Mouse (Mus musculus) layer of hippocampus, postnatal 36 days (tissue): Measurements from ENCODE around the gene Slc17a7. TPM values are rescaled to one million over a fixed set of nuclear protein-coding genes. Genes with fewer than 3 reads are reported as not detected.
"Not testable (repeated sequence)": the region's sequence is repeated elsewhere in the genome, so short reads cannot be mapped to it uniquely, and the experiment has no call there.

Source experiments
- DNase-seq, 2 experiments: peaks; one replicate each; pipeline ENCODE4 v3.0.0; 2022
- total RNA-seq, 2 experiments: library from RNA; stranded (reverse); gene quantifications; 2 replicates each; pipeline ENCODE4 v1.2.3; 2021

The Slc17a7 gene
- total RNA-seq, 2 experiments from 2014 or later: 1,360 to 1,418 TPM

DNA sequence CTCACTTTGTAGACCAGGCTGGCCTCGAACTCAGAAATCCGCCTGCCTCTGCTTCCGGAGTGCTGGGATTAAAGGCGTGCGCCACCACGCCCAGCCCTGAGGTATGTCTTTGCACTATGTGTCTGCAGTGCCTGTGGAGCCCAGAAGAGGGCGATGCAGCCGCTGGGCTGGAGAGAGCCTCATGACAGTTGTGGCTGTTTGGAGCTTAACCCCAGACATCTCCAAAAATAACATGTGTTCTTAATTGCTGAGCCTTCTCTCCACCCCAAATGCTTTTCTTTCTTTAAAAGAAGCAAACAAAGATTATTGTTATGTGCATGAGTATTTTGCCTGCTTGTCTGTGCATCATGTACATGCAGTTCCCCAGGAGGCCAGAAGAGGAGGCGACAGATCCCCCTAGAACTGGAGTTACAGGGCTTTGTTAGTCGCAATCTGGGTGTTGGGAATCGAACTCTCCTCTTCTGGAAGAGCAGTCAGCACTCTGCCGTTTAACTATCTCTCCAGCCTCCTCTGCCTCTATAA lies 8.7 kb upstream of the Slc17a7 start:
- DNase-seq: no peak

DNA sequence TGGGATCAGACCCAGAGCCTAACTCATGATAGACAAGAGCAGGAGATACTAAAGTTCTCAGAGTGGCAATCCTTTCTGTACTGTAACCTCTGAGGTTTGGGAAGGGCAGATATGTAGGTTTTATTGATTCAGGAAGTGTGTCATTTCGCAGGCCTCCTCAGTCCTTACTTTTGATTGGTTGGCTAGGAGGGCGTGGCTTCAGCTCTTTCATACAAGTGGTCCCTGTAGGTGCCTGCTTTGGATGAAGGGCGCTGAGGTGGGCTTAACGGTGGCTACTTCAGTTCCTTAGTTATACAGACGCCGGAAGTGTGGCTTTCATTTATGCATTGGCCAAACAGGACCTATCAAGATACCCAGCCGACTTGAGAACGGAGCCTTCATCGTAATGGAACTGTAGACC lies 8.2 kb upstream of the Slc17a7 start:
- no peak for DNase-seq

DNA sequence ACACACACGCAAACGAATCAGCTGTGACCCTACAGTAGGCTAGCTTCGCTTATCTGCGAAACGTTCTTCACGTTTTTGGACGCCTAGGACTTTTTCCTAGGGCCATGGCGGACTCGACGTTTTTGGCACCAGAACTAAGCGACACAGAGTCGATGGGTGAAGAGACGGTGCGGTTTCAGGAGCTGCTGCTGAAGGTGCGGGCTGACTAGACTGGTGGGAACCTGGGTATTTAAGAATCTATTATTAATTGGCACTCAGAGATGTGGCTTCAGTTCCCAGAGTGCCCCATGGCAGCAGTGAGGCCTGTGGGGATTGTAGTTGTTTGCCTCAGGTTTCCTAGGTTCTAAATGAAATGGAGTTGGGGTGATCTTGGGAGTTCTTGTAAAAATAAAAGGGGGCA lies 7.5 kb upstream of the Slc17a7 start:
- DNase-seq: no peak

DNA sequence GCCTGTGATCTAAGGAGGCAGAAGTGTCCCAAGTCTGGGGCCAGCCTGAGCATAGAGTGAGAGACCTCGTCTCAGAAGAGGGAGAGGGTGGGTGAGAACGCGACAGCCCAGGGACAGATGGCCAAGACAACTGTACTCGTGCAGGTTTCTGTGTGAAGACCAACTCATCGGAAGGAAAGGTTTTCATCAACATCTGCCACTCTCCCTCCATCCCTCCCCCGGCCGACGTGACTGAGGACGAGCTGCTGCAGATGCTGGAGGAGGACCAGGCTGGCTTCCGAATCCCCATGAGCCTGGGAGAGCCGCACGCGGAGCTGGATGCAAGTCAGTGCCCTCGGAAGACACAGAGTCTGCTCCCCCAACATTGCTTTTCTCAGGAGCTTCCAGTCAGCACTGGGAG lies 6.3 kb upstream of the Slc17a7 start:
- DNase-seq: no peak

DNA sequence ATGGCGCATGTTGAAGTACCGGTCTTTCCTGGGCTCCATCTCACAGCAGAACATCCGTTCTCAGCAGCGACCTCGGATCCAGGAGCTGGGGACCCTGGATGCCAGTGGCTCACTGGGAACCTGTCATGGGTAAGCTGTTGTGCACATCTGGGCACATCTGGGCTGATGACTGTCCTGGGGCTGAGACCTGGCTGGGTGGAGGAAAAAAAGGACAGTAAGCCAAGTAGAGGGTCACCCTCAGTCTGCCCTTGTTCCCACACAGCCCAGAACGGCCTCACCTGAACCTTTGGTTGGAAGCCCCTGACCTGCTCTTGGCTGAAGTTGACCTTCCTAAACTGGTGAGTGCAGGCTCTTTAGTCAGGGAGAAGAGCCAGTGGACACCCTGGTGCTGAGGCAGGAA lies 4.8 kb upstream of the Slc17a7 start:
- no peak for DNase-seq

DNA sequence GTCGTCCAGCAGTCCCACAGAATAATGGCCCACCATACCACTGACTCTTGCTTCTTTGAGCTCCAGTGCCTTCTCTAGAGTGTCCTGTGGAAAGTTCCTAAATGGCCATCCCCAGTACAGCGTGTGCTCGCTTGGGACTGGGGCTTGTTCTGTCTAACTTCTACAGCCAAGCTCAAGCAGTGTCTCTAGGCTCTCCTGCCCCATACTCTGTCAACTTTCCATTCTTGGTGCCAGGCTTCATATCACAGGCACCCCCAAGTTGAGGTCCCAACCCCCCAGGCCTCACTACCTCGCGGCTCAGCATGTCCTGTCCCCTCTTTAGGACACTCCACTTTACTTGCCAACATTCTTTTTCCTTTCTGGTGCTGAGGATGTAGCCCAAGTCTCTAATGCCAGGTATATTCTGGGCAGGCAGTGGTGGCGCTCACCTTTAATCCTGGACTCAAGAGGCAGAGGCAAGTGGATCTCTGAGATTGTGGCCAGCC lies 3.4 kb upstream of the Slc17a7 start:
- no peak for DNase-seq

DNA sequence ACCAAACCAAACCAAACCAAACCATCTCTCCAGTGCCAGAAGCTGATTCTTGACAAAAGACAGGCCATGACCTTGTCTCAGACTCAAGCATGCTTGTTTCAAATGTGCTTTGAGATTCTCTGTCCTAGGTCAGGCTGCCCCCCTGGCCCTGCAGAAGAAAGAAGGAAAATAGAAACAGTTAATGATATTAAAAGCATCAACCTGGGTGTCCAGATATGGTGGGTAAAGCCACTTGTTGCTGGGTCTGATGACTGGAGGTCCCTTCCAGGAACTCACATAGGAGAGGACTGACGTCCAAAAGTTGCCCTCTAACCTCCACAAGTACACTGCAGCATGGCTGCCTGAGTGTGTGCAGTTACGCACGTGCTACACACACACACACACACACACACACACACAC lies 2.9 kb upstream of the Slc17a7 start:
- no peak for DNase-seq

DNA sequence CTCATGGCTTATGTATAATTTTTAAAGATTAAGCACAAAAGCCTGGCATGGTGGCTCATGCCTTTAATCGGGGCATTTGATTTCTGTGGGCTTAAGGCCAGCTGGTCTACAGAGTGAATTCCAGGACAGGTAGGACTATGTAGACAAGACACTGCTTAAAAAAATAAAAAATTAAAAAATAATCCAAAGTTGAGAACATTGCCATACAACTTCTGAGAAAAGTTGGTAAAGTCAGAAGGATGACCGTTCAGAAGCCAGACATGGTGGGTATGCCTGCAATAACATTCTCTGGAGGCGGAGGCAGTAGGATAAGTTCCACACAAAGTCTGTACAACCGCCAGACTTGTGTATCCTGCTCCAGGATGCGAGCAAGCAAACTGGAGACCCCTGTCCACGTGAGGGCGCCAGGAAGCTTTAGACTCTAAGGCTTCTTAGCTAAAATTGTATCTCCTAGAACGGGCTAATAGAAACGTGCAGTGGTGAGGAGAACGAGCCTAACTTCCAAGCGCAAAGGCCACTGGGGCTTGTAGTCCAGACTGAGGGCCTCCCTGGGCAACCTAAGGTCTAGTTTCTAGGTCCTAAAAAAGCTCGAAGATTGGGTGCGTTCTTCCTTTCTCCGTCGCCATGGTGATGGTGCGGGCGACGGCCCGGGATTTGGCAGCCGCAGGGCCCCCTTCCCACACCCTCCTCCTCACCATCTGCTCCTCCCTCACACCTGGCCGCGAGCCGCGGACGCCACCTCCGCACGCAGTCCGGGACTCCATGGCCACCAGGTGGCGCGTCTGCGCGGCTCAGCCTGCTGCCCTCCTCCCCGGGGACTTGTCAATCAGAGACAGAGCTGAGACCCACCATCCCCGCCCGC lies 1.9 kb upstream of the Slc17a7 start:
- DNase-seq: peak; percentile 95 to 96

DNA sequence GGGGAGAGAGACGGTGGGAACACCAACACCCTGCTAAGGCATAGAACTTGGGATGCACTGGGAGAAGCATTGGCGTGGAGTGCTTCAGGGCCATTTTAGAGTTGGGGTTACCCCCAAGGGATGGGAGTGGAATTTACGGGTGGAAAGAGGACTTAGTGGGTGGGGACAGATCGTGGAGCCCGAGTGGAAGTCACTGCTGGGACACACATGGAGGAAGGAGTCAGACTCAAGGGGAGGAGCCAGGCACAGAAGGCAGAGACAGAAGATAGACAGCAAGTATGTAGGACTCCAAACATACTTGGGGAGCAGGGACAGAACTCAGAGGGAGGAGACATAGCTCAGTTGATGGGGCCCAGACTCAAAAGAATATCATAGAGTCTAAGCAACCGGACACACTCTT lies 1.2 kb upstream of the Slc17a7 start:
- DNase-seq: no peak

DNA sequence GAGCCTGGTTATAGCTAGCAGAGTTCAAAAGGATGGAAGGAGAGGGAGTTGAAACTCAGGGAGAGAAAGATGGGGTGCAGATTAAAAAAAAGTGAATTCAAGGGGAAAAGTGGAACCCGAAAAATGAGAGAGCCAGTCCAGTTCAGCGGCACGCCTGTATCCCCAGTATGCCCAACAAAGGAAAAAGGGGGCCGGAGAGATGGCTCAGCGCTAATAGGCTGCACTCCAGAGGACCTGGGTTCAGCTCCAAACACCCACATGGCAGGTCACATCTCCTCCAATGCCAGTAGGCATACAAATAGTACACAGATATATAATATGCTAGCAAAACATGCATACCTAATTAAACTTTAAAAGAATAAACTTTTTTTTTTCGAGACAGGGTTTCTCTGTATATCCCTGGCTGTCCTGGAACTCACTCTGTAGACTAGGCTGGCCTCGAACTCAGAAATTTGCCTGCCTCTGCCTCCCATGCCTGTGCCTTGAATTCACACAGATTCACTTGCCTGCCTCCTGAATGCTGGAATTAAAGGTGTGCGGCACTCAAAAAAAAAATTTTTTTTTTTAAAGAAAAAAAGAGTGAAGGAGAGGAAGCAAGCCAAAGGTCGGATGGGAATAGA lies 643 bp upstream of the Slc17a7 start:
- no peak for DNase-seq

DNA sequence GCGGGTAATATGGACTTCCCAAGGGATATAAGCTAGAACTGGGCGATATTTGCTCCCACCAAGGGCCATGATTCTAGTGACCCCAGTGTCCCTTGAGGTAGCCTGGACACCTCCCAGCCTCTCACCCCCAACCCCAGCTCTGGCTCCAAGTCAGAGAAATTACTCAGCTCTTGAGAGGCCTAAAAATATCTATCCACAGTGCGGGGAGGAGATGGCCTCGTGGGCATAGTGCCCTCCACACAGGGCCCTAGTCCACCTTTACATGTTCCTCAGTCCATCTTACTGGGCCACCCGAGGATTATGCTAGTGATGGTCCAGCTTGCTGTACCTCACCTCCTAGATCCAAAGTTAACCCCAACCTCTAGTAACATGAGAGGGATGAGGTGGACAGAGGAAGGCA lies 1.1 kb downstream of the Slc17a7 start:
- no peak for DNase-seq

DNA sequence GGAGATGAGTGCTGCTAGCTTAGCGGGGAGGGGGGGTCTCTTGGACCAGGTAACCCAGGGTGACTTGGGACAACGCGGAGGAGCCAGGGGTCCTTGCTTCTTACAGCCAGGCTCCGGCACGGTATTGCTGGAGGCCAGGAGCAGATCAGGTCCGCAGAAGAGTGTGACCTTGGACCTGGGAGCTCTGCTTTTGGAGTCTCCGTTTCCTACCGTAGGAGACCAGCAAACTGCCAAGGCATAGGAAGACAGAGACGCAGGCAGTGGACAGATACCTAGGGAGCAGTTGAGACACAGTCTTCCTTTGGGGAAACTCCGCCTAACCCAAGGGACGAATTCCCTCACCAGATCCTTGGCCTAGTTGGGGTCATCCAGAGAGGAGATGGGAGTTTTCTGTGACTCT lies 2.0 kb downstream of the Slc17a7 start:
- no peak for DNase-seq

DNA sequence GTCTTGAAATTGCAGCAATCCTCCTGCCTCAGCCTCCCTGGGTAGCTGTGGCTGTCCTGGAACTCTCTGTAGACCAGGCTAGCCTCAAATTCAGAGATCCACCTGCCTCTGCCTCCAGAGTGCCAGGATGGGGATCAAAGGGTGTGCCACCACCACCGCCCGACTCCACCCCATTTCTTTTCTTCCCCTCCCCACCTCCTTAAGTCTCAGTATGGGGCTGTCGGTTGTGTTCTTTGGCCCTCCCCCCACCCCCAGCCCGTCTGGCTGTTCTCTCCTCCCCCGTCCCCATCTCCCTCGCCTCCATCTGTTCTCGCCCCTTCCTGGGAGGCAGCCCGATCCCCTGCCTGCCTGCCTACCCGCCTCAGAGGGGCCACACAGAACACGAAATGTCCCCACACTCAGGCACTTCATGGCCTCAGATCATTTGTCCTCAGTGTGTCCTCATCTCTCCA lies 3.2 kb downstream of the Slc17a7 start:
- peak in 1 of 2 experiments; percentile 71 for DNase-seq

DNA sequence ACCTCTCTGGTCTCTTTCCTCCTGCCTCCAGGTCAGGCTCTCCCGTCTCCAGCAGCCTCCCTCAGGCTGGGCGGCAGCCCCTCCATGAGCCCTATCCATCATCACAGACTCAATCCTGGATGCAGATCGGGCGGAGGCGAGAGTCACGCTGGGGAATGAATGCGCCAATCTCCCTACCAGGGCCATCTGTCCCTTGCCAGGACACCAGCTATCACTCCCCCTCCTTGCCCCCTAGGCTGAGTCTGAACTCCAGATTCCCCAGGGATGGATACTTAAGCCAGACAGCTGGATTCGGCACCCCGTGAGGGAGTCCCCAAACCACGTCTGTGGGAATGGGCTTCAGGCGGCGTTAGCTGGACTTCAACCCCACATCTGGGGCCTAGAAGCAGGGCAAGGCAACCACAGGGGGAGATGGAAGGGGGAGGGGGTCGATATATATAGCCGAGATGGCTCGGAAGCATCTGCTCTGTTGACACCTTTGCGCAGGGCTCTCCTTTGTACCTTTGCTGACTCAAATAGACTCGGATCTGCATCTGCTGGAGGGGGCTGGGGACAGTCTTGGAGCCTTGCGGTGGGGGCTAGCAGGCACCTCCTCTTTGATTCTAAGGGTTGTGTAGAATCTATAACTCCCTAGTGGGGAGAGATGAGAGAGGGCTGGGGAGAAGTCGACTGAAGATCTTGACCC lies 4.2 kb downstream of the Slc17a7 start:
- peak in 1 of 2 experiments; percentile 72 for DNase-seq

DNA sequence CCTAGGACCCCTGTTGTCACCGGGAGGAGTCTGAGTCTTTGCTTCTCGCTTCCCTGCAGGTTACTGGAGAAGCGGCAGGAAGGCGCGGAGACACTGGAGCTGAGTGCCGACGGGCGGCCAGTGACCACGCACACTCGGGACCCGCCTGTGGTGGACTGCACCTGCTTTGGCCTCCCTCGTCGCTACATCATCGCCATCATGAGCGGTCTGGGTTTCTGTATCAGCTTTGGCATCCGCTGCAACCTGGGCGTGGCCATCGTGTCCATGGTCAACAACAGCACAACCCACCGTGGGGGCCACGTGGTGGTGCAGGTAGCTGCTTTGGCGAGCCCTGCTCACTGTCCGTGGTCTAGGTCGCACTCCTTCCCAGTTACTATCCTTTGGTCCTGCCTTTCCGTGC lies 4.9 kb downstream of the Slc17a7 start:
- no peak for DNase-seq

DNA sequence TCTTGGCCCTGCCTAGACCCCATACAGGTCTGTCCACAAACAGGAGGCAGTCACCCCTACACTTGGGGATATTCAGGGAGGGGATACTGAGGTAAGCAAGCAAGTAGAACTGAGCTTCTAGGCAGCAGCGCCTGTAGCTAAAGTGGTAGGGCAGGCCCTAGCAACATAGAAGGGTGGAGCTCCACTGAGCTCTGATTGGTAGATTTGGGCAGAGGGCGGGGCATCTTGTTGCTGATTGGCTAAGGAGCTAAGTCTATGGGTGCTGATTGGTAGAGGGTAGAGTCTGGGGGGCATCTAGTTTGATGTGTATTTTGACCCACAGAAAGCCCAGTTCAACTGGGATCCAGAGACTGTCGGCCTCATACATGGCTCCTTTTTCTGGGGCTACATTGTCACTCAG lies 5.7 kb downstream of the Slc17a7 start:
- peak in 1 of 2 experiments; percentile 64 for DNase-seq

DNA sequence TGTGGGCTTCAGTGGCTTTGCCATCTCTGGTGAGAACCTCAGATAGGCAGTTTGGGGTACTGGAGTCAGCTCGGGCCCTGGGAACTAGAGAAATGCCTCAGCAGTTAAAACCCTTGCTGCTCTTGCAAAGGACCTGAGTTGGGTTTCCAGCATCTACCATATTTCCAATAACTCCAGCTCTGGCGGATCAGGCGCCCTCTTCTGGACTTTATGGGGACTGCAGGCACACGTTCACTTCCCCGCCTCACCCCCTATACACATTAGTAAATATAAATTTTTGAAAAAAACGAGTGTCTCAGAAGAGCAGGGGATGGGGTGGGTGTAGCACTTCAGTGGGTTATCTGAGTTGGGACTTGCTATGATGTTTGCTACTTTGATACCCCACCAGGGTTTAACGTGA lies 9.2 kb downstream of the Slc17a7 start:
- DNase-seq: no peak

DNA sequence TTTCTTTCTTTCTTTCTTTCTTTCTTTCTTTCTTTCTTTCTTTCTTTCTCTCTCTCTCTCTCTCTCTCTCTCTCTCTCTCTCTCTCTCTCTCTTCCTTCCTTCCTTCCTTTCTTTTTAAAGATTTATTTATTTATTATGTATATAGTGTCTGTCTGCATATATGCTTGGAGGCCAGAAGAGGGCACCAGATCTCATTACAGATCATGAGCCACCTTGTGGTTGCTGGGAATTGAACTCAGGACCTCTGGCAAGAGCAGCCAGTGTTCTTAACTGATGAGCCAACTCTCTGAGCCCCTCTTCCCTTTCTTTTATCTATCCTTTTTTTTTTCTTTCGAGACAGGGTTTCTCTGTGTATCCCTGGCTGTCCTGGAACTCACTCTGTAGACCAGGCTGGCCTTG lies 10.0 kb downstream of the Slc17a7 start:
- not testable (repeated sequence) for DNase-seq

DNA sequence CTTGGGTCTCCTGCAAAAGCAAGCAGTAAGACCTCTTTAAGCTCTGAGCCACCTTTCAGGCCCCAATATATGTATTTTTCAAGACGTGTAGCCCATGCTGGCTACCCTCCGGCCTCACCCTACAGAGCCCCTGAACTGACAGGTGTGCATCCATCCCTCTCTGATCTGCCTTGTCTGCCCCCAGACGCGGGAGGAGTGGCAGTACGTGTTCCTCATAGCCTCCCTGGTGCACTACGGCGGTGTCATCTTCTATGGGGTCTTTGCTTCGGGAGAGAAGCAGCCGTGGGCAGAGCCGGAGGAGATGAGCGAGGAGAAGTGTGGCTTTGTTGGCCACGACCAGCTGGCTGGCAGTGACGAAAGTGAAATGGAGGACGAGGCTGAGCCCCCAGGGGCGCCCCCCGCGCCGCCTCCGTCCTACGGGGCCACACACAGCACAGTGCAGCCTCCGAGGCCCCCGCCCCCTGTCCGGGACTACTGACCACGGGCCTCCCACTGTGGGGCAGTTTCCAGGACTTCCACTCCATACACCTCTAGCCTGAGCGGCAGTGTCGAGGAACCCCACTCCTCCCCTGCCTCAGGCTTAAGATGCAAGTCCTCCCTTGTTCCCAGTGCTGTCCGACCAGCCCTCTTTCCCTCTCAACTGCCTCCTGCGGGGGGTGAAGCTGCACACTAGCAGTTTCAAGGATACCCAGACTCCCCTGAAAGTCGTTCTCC lies 11.0 kb downstream of the Slc17a7 start:
- no peak for DNase-seq

DNA sequence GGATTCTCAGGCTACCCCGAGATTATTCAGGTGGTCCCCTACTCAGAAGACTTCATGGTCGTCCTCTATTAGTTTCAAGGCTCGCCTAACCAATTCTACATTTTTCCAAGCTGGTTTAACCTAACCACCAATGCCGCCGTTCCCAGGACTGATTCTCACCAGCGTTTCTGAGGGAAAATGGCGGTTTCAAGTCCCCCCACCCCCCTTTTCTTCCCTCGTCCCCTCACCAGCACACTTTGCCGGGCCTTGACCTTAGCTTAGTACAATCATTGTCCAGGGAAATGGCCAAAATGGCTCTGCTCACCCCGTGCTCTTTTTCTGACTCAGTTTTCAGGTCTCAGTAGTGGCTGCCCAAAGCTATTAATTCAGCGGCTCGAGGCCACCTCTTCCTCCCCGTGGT lies 11.6 kb downstream of the Slc17a7 start:
- DNase-seq: no peak

DNA sequence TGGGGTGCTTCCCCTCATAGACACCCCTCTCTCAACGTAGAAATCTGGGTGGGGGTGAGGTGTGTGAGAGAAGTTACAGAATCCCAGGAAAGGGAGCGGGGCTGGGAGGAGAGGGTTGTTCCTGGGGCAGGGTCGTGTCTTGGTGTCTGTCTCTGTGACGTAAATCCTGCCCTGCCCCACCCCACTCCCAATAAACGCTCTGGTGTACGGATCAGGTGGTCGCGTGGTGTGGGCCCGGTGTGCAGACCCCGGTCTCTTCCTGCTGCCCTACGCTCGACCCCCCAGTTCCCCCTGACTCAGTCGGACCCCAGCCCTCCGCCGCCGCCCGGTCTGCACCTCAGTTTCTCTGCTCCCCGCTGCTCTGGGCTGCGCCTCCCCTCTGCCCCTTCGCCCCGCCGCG lies 12.2 kb downstream of the Slc17a7 start:
- DNase-seq: no peak

DNA sequence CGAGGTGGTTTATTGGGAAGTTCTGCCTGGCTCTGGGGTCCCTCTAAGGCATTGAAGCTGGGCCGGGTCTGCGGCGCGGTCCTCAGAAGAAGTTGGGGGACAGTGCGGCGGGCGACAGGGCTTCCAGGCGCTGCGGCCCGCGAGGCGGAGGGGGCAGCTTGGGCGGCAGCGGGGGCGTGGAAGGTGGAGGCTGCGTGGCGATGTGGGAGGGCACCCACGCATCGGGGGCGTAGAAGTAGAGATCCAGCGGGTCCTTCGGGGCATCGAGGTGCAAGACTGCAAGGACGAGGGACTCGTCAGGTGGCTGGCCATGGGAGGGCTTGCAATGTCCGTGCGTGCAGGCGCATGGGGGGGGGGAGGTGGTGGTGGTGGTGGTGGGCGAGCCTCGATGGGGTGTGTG lies 12.6 kb downstream of the Slc17a7 start:
- peak in 1 of 2 experiments; percentile 40 for DNase-seq
